Mouse (Mus musculus) neural tube, embryonic 12.5 days (tissue): Measurements from ENCODE around the gene Cdkn2a. TPM values are rescaled to one million over a fixed set of nuclear protein-coding genes. Genes with fewer than 3 reads are reported as not detected.

Source experiments
- ATAC-seq: fragments of 200-750 bp; cut with Nextera tagmentation; 2 replicates; pipeline ENCODE4 v1.8.0; 2017; ENCODE audit warnings: low read depth, mild to moderate bottlenecking, moderate TSS enrichment, moderate library complexity; ENCODE audit not compliant: low FRiP score
- H3K27ac ChIP-seq: fragments of 300-500 bp; sonication (generic); 2 replicates; pipeline ENCODE4 v1.5.1; 2016
- H3K27me3 ChIP-seq: fragments of 300-500 bp; sonication (generic); replicated peaks from 2 replicates; pipeline ENCODE4 v1.6.1; 2016; ENCODE audit warnings: mild to moderate bottlenecking
- H3K36me3 ChIP-seq: fragments of 300-500 bp; sonication (generic); 2 replicates; pipeline ENCODE4 v1.6.1; 2016; ENCODE audit warnings: mild to moderate bottlenecking
- H3K4me1 ChIP-seq: fragments of 300-500 bp; sonication (generic); 2 replicates; pipeline ENCODE4 v1.6.1; 2016
- H3K4me2 ChIP-seq: fragments of 300-500 bp; sonication (generic); replicated peaks from 2 replicates; pipeline ENCODE4 v1.6.1; 2016; ENCODE audit warnings: mild to moderate bottlenecking
- H3K4me3 ChIP-seq: fragments of 300-500 bp; sonication (generic); 2 replicates; pipeline ENCODE4 v1.5.1; 2016
- H3K9ac ChIP-seq: fragments of 300-500 bp; sonication (generic); 2 replicates; pipeline ENCODE4 v1.6.1; 2016; ENCODE audit warnings: mild to moderate bottlenecking
- H3K9me3 ChIP-seq: fragments of 300-500 bp; sonication (generic); 2 replicates; pipeline ENCODE4 v1.6.1; 2016; ENCODE audit warnings: mild to moderate bottlenecking
- WGBS: fragments of 180-500 bp; shearing (Covaris S2); methylation state at CpG from one replicate; pipeline ENCODE4 v1.1.7; 2016; 5-methylcytosine and 5-hydroxymethylcytosine counted together
- polyA plus RNA-seq: library from polyadenylated mRNA; unstranded; fragments of >200 nt; fragmentation: Nextera tagmentation; extraction: Ambion mirVana; gene quantifications from 2 replicates; pipeline ENCODE4 v1.2.1, GENCODE M21; 2016

Gene Cdkn2a
- polyA plus RNA-seq, 1 experiment from 2014 or later = not detected

- Histone ChIP-seq H3K4me1 (peaks cover 15% of the 10 kb centered on the region), H3K27ac (no peak overlapping the region), H3K9ac (no peak overlapping the region), H3K36me3 (no peaks in the 10 kb centered on the region), H3K4me3 (peak overlapping the region; percentile 49), H3K9me3 (no peaks in the 10 kb centered on the region), H3K27me3 (peaks cover 89% of the 10 kb centered on the region), H3K4me2 (peak overlapping the region; percentile 91)
- 0 out of 2 replicates have a peak, but pooled peaks have one; percentile 13 for ATAC-seq
- WGBS = 1% methylated on average over 26 of the region's 26 CpGs
Observed at GRCm38 (mm10) chr4:89294091-89294485, 365 bp downstream of the Cdkn2a start.

GRCm38 (mm10) chr4:89293516-89293915 lies 937 bp downstream of the Cdkn2a start:
- peaks cover 93% of the 10 kb centered on the region for H3K27me3 ChIP-seq
- H3K9me3 ChIP-seq = no peaks in the 10 kb centered on the region
- H3K4me2 ChIP-seq = no peak overlapping the region
- no peaks in the 10 kb centered on the region for H3K36me3 ChIP-seq
- H3K4me1 ChIP-seq = peaks cover 15% of the 10 kb centered on the region
- no peak for ATAC-seq
- H3K4me3 ChIP-seq = no peak overlapping the region
- under 1% methylated on average over 7 of the region's 7 CpGs for WGBS
- H3K9ac ChIP-seq = no peak overlapping the region
- no peak overlapping the region for H3K27ac ChIP-seq

DNA sequence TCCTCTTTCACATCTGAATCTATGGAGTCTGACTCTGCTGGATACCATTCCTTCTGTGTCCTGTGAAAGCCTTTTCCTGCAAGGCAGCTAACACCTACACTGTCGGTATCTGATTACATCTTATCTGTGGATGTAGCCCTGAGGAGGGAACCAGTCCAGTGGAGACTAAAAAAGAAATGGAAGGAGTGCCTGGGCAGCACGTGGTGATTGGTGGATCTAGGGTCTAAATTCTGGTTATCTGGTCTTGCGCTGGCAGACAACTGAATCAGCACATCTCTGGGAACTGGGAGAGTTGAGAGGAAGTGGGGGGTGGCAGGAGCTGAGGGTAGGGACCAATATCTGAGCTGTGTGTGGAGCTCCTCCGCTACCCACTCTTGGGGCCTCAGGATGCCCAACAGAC lies 5.4 kb downstream of the Cdkn2a start:
- no peak overlapping the region for H3K27ac ChIP-seq
- H3K4me2 ChIP-seq = no peak overlapping the region
- no peak for ATAC-seq

GRCm38 (mm10) chr4:89286566-89286965 lies 7.9 kb downstream of the Cdkn2a start:
- H3K4me2 ChIP-seq = no peak overlapping the region
- H3K9ac ChIP-seq = no peak overlapping the region
- H3K27ac ChIP-seq = no peak overlapping the region
- WGBS = 3% methylated on average over 1 of the region's 1 CpGs
- ATAC-seq = no peak
- H3K36me3 ChIP-seq = no peaks in the 10 kb centered on the region
- H3K27me3 ChIP-seq = peaks cover 85% of the 10 kb centered on the region
- H3K4me3 ChIP-seq = no peak overlapping the region
- no peaks in the 10 kb centered on the region for H3K4me1 ChIP-seq
- H3K9me3 ChIP-seq = no peaks in the 10 kb centered on the region

More for the DNA sequence above, 5.4 kb downstream of the Cdkn2a start:
- Histone ChIP-seq H3K9me3 (no peaks in the 10 kb centered on the region), H3K4me1 (peaks cover under 1% of the 10 kb centered on the region), H3K27me3 (peaks cover 83% of the 10 kb centered on the region), H3K9ac (no peak overlapping the region), H3K36me3 (no peaks in the 10 kb centered on the region), H3K4me3 (no peak overlapping the region)
- WGBS = 2% methylated on average over 4 of the region's 4 CpGs

DNA sequence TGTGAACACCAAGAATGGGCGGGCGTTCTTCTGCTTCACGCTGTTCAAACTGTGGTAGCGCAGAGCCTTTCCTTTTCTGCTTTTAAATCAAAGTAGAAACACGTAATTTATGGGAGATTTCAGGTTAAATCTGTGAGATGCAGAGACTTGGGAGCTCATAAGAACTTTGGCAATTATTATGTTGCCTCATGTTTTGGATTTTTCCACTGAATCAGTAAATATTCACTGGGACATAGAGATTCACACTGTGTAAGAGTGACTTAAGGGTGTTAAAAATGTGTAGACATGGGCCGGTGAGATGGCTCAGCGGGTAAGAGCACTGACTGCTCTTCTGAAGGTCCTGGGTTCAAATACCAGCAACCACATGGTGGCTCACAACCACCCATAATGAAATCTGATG lies 8.8 kb downstream of the Cdkn2a start:
- Histone ChIP-seq H3K9me3 (no peaks in the 10 kb centered on the region), H3K4me1 (no peaks in the 10 kb centered on the region), H3K27ac (no peak overlapping the region), H3K27me3 (peaks cover 85% of the 10 kb centered on the region), H3K4me3 (no peak overlapping the region), H3K36me3 (no peaks in the 10 kb centered on the region), H3K9ac (no peak overlapping the region), H3K4me2 (no peak overlapping the region)
- ATAC-seq = no peak
- WGBS = 32% methylated on average over 7 of the region's 7 CpGs

- Histone ChIP-seq H3K4me1 (no peaks in the 10 kb centered on the region), H3K27me3 (peaks cover 85% of the 10 kb centered on the region), H3K27ac (no peak overlapping the region), H3K36me3 (no peaks in the 10 kb centered on the region), H3K4me2 (no peak overlapping the region), H3K9me3 (no peaks in the 10 kb centered on the region), H3K4me3 (no peak overlapping the region), H3K9ac (no peak overlapping the region)
- 2% methylated on average over 12 of the region's 12 CpGs for WGBS
- no peak for ATAC-seq
Observed at GRCm38 (mm10) chr4:89282661-89283060, 11.8 kb downstream of the Cdkn2a start.

GRCm38 (mm10) chr4:89282036-89282566 lies 12.4 kb downstream of the Cdkn2a start:
- Histone ChIP-seq H3K4me2 (peak overlapping the region; percentile 29; the same call in 1 of the 2 replicates), H3K4me1 (no peaks in the 10 kb centered on the region), H3K9ac (no peak overlapping the region), H3K27me3 (peaks cover 86% of the 10 kb centered on the region), H3K4me3 (0 out of 2 replicates have a peak overlapping the region, but pooled peaks have one; percentile 5), H3K9me3 (no peaks in the 10 kb centered on the region), H3K36me3 (no peaks in the 10 kb centered on the region), H3K27ac (no peak overlapping the region)
- peak; percentile 80 for ATAC-seq
- WGBS = under 1% methylated on average over 25 of the region's 25 CpGs

DNA sequence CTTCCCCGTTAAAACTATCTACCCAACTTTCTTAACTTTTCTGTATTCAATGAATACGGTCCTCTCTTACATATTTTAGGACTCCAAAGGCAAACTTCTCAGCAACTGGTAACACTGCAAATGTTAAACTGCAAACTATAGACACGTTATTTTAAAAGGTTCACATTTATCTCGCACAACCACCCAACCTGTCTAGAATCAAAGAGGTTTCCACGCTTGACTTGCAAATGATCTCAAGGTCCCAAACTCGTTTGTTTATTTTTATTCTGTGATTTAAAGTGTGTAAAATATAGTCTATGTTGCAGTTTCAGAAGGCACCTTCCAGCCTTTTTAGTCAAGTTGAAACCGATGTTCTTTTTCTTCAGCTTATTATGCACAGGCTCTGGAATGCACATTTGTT lies 13.2 kb downstream of the Cdkn2a start:
- WGBS = 2% methylated on average over 7 of the region's 7 CpGs
- H3K9ac ChIP-seq = no peak overlapping the region
- no peaks in the 10 kb centered on the region for H3K36me3 ChIP-seq
- H3K4me3 ChIP-seq = no peak overlapping the region
- no peaks in the 10 kb centered on the region for H3K4me1 ChIP-seq
- no peaks in the 10 kb centered on the region for H3K9me3 ChIP-seq
- no peak overlapping the region for H3K4me2 ChIP-seq
- no peak overlapping the region for H3K27ac ChIP-seq
- H3K27me3 ChIP-seq = peaks cover 89% of the 10 kb centered on the region
- no peak for ATAC-seq

GRCm38 (mm10) chr4:89279641-89280040 lies 14.8 kb downstream of the Cdkn2a start:
- WGBS = 0% methylated on average over 2 of the region's 2 CpGs
- H3K4me3 ChIP-seq = no peak overlapping the region
- no peak for ATAC-seq
- H3K27ac ChIP-seq = no peak overlapping the region
- H3K9ac ChIP-seq = no peak overlapping the region
- no peaks in the 10 kb centered on the region for H3K4me1 ChIP-seq
- no peaks in the 10 kb centered on the region for H3K9me3 ChIP-seq
- H3K4me2 ChIP-seq = no peak overlapping the region
- peaks cover 94% of the 10 kb centered on the region for H3K27me3 ChIP-seq
- no peaks in the 10 kb centered on the region for H3K36me3 ChIP-seq

DNA sequence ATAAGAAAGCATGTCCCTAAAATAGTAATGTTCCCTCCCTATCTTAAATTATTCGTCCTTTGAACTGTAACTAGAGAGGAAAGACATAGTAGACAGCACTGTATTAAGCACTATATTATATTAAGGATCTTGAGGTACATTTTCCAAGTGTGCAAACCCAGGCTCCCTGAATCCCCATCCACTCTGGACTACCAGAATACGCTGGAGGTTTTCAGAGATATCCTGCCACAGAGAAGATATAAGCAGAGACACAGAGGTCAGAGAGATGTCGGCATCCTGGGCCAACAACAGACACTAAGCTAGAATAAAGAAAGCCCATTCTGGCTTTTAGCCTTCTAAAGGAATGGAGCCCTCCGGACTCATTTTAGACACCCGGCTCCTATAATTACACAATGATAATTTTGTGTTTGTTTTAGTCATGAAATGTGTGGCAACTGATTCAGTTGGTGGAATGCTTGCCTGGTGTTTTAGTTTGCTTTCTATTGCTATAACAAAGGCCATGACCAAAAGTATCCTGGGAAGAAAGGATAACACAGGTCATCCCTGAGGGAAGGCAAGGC lies 17.0 kb downstream of the Cdkn2a start:
- Histone ChIP-seq H3K4me2 (no peak overlapping the region), H3K27me3 (peaks cover 95% of the 10 kb centered on the region), H3K36me3 (no peaks in the 10 kb centered on the region), H3K4me3 (no peak overlapping the region), H3K9ac (no peak overlapping the region), H3K4me1 (no peaks in the 10 kb centered on the region), H3K9me3 (no peaks in the 10 kb centered on the region), H3K27ac (no peak overlapping the region)
- ATAC-seq = no peak
- WGBS = 3% methylated on average over 5 of the region's 5 CpGs

- H3K4me3 ChIP-seq = no peak overlapping the region
- no peak for ATAC-seq
- under 1% methylated on average over 37 of the region's 37 CpGs for WGBS
Observed at GRCm38 (mm10) chr4:89276669-89277219, 17.7 kb downstream of the Cdkn2a start.

DNA sequence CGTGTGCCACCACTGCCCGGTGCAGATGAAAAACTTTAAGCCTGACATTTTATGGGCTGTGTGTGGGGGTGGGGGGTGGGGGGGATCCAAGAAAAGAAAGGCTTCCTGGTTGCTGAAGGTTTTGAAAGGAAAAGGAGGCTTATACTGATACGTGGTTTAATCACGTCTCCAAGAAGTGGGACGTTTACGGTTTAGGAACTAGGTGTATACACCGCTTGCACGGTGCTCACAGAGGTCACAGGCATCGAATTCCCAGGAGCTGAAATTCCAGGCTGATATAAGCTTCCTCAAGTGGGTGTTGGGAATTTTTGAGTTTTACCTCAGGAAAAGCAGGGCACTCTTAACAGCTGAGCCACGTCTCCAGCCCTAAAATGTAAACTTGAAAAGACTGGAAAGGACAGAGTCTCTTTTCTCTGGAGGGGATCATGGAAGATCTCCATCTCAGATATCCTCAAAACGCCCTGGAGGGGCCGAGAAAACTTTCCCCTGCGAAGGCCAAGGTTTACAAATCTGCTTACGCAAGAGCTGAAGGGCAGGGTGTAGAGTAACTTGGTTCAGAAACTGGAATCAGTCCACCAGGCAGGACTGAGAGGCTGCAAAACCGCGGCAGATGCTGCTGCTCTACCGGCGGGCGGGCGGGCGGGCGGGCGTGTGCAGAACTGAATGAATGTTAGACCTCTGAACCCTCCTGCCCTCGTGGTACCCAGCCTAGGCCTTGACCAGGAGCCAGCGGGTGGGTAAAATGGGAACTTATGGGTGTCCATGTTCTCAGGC lies 18.5 kb downstream of the Cdkn2a start:
- H3K4me2 ChIP-seq = no peak overlapping the region
- WGBS = under 1% methylated on average over 25 of the region's 25 CpGs
- no peak overlapping the region for H3K4me3 ChIP-seq
- no peak overlapping the region for H3K27ac ChIP-seq
- H3K9me3 ChIP-seq = no peaks in the 10 kb centered on the region
- H3K4me1 ChIP-seq = no peaks in the 10 kb centered on the region
- ATAC-seq = no peak
- peaks cover 94% of the 10 kb centered on the region for H3K27me3 ChIP-seq
- H3K36me3 ChIP-seq = no peaks in the 10 kb centered on the region
- H3K9ac ChIP-seq = no peak overlapping the region

More at GRCm38 (mm10) chr4:89276669-89277219, 17.7 kb downstream of the Cdkn2a start:
- Histone ChIP-seq H3K4me2 (no peak overlapping the region), H3K27ac (no peak overlapping the region), H3K4me1 (no peaks in the 10 kb centered on the region), H3K9ac (no peak overlapping the region), H3K9me3 (no peaks in the 10 kb centered on the region), H3K27me3 (peaks cover 95% of the 10 kb centered on the region), H3K36me3 (no peaks in the 10 kb centered on the region)
